Mouse (Mus musculus) spleen, adult 2 months (tissue): ENCODE measurements around the gene Urb2.
"Not testable (repeated sequence)": the region's sequence is repeated elsewhere in the genome, so short reads cannot be mapped to it uniquely, and the experiment has no call there.

Source experiments
- CTCF ChIP-seq: fragments of 200-500 bp; IDR thresholded peaks from 2 replicates; pipeline ENCODE4 v1.5.1; 2011; ENCODE audit warnings: mild to moderate bottlenecking, inconsistent platforms; ENCODE audit not compliant: insufficient read depth, insufficient read length, insufficient replicate concordance; ENCODE audit errors: extremely low read depth
- POLR2A ChIP-seq: fragments of 200-500 bp; IDR thresholded peaks from 2 replicates; pipeline ENCODE4 v1.6.1; 2011; ENCODE audit warnings: low read depth, low read length, inconsistent platforms

- TF ChIP-seq CTCF, POLR2A: not testable (repeated sequence)
Measured at GRCm38 (mm10) chr8:124014299-124014698, 7.0 kb upstream of the Urb2 start.
